Mouse (Mus musculus): ENCODE data around the gene Bub1b. TPM values are rescaled to one million over a fixed set of nuclear protein-coding genes. Genes with fewer than 3 reads are reported as not detected.

The Bub1b gene
- 16.4 and 18.4 TPM in 2 replicates for polyA plus RNA-seq (2012; rRNA removed)

DNA sequence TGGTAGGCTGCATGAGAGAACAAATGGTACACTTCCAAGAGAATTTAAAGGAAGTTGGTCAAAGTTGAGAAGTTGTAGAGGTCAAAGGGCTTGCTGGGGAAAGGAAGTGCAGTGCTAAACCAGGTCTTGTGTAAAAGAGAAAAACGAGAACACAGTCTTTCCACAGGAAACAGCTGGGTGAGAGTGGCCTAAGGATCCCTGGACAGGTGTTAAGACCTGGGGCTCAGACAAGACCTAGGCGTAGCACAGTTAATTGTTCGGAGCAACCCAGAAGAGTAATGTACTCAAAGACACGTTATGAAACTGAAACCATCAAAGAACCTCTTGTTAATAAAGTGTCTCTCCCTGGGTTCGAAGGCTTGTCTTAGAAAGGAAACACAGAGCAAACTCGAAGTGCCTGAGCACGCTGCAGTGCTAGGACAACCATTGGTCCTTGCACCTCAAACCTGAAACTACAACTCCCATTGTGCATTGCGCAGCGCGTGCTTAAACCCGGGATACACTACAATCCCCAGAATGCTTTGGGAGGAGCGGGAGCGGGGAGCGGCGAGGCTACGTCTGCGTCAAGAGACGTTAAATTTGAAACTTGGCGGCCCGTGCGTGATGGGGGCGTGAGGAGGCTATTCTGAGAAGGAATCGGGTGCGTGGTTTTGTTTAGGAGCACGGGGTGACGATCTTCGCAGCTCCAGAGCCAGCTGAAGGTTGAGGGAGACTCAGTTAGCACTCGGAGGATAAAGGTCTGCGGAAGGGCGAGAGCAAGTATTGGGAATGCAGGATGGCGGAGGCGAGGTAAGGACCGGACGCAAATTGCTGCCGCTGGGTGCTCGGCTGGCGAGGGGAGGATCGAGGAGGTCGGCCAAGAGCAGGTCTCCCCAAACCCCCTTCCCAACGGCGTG is at the start of gene Bub1b:
Bub1b (plus strand) TSS at position 539 of the 896 bp plus-strand sequence.

DNA sequence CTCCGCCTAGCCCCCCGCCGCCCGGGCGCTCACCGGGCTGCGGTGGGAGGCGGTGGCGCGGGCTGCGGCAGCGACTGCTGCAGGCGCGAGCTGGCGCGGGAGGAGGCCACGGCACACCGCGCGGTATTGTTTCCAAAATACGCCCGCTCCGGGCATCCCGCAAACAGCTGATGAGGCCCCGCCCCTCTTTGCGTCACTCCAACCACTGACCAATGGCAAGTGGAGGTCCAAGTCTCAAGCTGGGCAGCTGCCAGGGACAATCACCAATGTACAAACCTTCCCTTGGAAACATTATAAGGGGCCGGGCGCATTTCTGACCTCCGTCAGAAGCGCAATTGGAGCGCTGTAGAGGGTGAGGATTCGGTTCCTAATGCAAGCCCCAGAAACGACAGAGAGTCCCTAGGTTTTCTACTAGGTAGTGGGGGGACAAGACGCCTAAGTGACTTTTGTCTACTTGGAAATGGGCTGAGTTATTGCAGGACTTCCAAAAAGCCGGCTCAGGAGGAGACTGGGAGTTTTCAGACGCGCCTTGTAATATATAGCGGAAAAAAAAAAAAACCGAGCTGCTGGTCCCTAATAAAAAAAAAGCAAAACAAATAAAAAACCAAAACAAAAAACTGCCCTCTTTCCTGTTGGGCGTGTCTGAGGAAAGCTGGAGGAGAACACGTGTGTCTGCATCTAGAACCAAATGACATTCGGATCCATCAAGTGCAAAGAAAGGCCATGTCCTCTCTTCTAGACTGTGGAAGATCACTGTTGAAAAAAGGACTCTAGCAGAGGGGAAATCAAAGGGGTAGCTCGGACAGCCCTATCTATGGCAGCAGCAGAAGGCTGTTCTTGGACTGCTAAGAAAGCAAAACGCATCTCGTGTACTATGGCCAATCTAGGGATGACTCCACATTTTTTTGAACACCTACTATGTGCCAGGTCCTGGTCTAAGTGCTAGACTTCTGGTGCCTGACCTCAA is 48.2 kb upstream of the Bub1b start, which contains the start of gene Bmf:
Bmf (minus strand) TSS at position 181 of the 967 bp plus-strand sequence.

DNA sequence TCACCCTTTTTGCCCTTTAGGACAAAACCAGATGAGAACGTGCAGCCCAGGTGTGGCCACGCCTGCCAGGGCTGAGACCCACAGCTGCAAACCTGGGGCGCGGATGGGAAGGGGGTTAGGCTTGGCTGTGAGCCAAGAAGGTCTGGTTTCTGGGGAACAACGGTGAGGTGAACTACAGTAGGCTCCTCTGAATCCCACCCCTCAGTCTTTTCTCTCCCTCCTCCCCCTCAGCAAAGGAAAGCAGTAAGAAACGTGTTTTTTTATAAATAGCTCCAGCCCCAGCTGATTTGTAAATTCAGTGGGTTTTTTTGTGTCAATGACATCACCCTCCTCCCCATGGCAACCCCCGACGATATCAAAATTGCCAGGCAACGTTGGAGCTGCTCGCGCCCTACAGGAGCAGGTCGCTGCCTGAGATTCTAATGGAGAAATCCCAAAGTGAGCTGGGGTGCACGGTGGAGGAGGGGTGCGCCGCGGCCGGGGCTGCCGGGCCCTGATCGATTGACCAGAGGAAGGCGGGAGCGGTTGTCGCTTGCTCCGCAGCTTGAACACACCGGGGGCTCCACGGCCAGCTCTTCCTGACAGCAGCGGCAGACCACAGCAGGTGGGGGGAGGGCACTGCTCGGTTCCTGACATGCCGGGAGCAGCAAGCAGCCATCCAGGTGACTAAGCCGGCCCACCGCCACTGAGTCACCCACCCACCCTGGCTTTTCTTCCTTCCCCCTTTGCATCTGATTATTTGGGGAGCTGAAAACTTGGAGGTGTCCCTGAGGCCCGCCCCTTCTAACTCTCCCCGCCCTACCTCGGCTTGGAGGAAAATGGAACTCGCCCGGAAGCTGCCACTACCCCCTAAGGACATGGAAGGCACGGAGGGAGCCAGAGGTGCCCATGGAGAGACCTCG is 65.1 kb downstream of the Bub1b start, which contains the start of gene Pak6:
Pak6 (plus strand) TSS at position 402 of the 902 bp plus-strand sequence.

Other genes with a start within 250 kb of the Bub1b start
- 0.23 and 0.24 TPM in 2 replicates for gene Gpr176, start 224.8 kb upstream of the Bub1b start, polyA plus RNA-seq (2012; rRNA removed)
- 8.6 and 9.6 TPM in 2 replicates for gene Eif2ak4, start 209.6 kb upstream of the Bub1b start, polyA plus RNA-seq (2012; rRNA removed)
- 74.7 and 76.9 TPM in 2 replicates for gene Srp14, start 118.5 kb upstream of the Bub1b start, polyA plus RNA-seq (2012; rRNA removed)
- 1.8 and 2.4 TPM in 2 replicates for gene Bmf, start 48.5 kb upstream of the Bub1b start, polyA plus RNA-seq (2012; rRNA removed)
- gene Pak6, start 65.1 kb downstream of the Bub1b start, polyA plus RNA-seq (2012; rRNA removed), result 0.22 and 0.24 TPM in 2 replicates
- 0.08 and 0.17 TPM in 2 replicates for gene Ankrd63, start 105.8 kb downstream of the Bub1b start, polyA plus RNA-seq (2012; rRNA removed)
- gene Plcb2, start 130.2 kb downstream of the Bub1b start, polyA plus RNA-seq (2012; rRNA removed), result 4.8 and 7.0 TPM in 2 replicates
- gene Inafm2, start 147.5 kb downstream of the Bub1b start, polyA plus RNA-seq (2012; rRNA removed), result 4.7 and 5.1 TPM in 2 replicates
- gene Ccdc9b, start 164.4 kb downstream of the Bub1b start, polyA plus RNA-seq (2012; rRNA removed), result 0.90 and 1.00 TPM in 2 replicates
- not detected in 2 replicates for gene Phgr1, start 174.6 kb downstream of the Bub1b start, polyA plus RNA-seq (2012; rRNA removed)
- gene Disp2, start 181.5 kb downstream of the Bub1b start, polyA plus RNA-seq (2012; rRNA removed), result 0.10 and 0.11 TPM in 2 replicates
- 24.7 and 25.4 TPM in 2 replicates for gene Knstrn, start 215.8 kb downstream of the Bub1b start, polyA plus RNA-seq (2012; rRNA removed)